Mouse (Mus musculus) T-helper 1 cell (primary cell): ENCODE measurements at regions not wholly inside any gene's neighbourhood (a gene's known extent, or its start where the extent isn't known, plus 50 kb on each side); places are given as distances from the start of the nearest gene placed in this dataset.

ENCODE experiments used
- in situ Hi-C: fragments of 300-600 bp; cut with MboI, MseI; formaldehyde crosslinking; loops from one replicate; pipeline ENCODE4 v1.15.1; 2025; ENCODE audit warnings: high pct_unique_total_duplicates

DNA sequence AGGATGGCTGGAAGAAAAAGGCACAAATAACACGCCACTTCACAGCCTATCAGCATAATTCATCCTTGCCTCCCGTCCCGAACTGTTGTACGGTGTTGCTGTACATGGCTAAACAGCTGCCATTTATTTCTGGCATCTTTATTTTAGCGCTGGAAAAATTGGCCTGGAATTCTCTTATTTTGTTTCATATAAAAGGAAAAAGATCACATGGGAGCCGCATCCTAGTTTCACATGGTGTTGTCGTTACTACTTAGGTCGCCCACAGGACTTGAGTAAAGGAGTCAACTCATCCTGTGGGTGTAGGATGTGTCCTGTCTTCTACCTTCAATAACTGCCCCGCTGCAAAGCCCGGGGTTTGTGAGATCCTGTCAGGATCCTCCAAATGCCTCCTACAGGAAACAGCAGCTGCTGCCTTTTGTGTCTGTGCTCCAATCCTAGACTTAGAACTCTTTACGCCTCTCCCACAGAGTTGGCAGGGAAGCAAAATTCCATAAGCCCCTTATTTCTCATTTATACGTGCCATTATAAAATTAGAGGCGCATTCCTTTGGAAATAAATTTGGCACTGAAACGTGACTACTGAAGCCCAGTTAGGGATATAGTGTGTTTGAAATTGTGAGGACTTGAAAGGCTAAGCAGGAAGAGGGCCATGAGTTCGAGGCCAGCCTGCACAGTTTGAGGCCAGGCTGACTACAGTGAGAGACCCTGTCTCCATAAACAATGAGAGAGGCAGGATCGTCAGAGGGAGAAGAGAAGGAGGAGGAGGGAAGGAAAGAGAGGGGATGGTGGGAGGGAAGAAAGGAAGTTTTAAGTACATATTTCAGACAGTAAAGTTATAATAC is 446.3 kb upstream of the Jarid2 start:
- in situ Hi-C loops, result no loop called here

GRCm38 (mm10) chr13:44285881-44286280 is 443.4 kb upstream of the Jarid2 start:
- in situ Hi-C loops, result no loop called here

- in situ Hi-C loops, result no loop called here
These were observed 439.1 kb upstream of the Jarid2 start for GRCm38 (mm10) chr13:44290199-44290598.

DNA sequence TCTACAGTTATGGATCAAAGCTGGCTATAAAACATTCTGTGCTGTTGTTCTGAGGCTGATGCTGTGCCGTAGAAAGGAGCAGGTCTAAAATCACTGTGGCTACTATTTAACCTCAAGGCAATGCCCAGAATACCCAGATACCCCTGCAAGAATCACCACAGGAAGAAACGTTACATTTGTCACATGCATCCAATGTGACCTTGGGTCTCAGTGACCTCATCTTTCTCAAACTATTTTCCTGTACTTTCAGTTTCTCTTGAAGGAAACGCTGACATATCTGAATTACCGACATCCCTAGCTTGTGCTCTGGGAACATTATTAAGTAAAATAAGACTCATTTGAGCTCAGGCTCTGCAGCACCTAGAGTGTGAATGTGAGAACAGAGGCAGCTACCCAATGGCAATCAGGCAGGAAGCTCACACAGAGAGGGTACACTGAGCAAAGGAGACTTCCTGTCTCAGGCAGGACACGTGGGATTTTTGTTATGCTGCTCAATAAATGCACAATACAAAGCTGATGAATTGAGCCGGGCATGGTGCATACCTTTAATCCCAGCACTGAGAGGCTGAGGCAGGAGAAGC is 436.7 kb upstream of the Jarid2 start:
- in situ Hi-C loops, result no loop called here

DNA sequence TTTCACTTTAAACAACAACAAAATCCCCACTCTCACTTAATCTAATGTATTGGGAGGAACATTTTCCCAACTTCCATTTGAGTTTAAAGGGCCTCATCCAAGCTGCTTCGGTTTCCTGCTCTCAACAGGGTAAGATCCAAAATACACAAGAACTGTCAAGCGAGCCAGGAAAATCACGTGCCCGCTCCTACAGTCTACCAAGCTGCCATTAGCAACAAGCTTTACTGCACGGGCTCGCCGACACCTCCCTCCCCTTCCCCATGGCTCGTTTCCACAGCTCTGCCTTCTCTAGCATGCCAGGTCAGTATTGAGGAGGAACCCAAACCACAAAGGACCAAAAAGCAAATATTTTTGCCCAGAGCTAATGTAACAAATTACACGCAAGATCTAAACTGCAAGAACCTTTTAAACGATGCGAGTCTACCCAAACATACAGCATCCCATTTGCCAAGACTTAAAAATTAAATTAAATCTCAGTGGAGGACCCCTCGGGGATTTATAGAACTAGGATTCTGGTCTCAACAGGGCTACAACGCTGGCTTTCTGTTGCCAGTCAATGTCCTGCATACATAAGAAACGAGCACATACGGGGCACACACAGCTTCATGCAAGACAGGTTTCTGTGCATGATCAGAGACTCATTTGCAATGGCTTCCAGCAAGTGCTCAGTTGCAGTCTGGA is 435.4 kb upstream of the Jarid2 start:
- in situ Hi-C loops, result no loop called here

DNA sequence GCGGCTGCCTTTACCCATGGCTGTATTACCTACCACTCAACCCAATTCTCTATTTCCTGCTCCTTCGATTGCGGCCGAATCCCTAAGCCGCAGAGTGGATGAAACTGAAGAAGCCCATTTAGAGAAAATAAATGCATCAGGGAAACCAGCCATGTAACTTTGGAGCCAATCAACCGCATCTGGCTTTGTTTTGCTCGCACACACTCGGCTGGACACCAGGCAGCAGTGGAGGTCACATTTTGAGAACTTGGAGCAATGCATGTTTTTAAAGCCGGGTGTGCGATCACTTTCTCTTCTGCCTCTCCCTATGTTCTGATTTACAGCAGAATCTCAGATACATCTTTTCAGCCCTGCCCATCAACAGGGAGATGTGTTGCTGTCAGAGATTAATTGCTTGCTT is 433.7 kb upstream of the Jarid2 start:
- in situ Hi-C loops, result no loop called here

GRCm38 (mm10) chr13:44300611-44301010 is 428.7 kb upstream of the Jarid2 start:
- in situ Hi-C loops, result loop anchor here (25.0 kb wide), 1 partner anchor 863 kb away; no protein-coding TSS in a partner anchor

- in situ Hi-C loops, result loop anchor here (25.0 kb wide), 1 partner anchor 864 kb away; no protein-coding TSS in a partner anchor
These were observed 428.1 kb upstream of the Jarid2 start for GRCm38 (mm10) chr13:44301215-44301614.

DNA sequence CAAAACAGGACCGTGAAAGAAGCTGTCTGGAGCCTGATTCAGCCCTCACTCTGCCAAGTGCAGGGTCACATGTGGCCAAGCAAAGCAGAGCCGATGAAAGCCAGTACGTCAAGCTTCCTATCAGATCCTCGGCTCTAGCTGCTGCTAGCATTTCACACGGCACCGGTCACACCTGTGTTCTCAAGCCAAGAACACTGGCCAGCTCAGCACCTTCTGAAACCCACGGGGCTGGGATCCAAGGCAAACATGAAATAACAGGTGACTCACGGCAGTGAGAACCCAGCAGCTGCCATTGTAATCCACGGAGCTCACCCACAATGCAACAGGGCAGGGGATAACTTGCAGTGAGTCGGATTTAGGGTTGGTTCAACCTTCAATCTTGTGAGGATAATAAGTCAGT is 427.3 kb upstream of the Jarid2 start:
- in situ Hi-C loops, result loop anchor here (25.0 kb wide), 1 partner anchor 865 kb away; no protein-coding TSS in a partner anchor

- in situ Hi-C loops, result loop anchor here (25.0 kb wide), 1 partner anchor 868 kb away; no protein-coding TSS in a partner anchor
These were observed 423.9 kb upstream of the Jarid2 start for GRCm38 (mm10) chr13:44305134-44305991.

- in situ Hi-C loops, result loop anchor here (25.0 kb wide), 1 partner anchor 869 kb away; no protein-coding TSS in a partner anchor
These were observed 422.8 kb upstream of the Jarid2 start for GRCm38 (mm10) chr13:44306275-44307050.

GRCm38 (mm10) chr13:44308227-44308626 is 421.0 kb upstream of the Jarid2 start:
- in situ Hi-C loops, result loop anchor here (25.0 kb wide), 1 partner anchor 871 kb away; no protein-coding TSS in a partner anchor

DNA sequence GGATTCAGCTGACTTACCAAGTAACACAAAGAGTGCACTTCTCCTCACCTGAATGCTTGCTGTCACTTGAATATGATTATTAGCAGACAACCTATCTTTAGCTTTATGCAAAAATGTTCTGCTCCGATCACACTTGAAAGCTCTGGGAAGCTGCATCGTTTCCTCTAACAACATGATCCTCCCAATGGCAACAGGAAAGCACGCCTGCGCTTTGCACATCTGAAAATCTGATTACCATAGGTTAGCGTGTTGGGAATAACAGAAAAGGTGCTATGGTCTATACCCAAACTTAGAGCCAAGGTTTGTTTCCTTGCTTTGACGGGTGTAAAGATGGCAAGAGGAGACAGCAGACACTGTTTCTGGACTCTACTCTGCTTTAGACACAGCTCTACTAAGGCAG is 417.0 kb upstream of the Jarid2 start:
- in situ Hi-C loops, result loop anchor here (25.0 kb wide), 1 partner anchor 875 kb away; no protein-coding TSS in a partner anchor

DNA sequence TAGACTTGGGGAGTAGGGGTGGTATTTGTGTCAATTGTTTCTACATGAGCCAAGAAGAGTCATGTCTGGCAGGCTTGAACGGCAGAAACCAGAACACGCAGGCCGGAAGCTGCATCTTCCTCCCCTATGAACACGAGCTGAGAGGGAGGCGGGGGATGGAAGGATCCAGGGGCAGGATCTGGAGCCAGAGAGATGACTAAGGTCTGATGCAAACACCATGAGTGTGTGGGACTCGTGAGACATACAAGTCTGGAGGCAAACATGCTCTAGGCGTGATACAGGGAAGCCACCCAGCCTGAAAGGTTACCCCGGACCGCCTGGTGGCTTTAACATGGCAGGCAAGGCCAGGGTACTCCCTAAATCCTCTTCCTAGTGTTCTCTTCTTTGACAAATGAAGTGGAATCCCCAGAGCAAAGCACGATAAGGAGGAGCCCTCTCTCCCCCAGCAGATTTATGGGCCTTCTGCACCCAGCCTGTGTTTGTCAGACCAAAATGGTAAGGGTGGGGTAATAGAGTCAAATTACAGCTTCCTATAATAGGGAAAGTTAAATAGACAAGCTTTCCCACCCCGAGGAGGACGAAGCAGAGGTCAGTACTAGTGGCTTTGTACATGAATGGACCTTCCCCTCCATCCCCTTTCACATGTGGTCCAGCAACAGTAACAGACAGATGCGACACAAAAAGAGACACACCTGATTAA is 412.4 kb upstream of the Jarid2 start:
- in situ Hi-C loops, result loop anchor here (25.0 kb wide), 1 partner anchor 880 kb away; no protein-coding TSS in a partner anchor

DNA sequence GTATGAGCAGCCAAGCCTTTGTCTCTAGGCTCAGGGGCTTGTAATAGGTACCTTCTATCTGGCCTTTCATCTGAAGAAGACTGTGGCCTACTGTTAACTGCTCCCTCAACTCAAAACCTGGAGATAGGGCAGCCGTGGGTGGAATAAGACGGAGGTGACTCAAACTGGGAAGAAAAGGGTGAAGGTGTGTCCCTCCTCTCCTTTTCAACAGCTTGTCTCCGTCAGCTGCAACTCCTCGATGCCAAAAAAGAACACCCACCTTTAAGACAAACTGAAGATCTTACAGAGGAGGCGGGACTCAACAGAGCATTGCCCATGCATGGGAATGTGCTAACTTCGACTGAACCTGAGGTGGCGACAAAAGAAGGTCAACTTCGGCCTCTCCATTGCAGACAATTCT is 411.7 kb upstream of the Jarid2 start:
- in situ Hi-C loops, result loop anchor here (25.0 kb wide), 1 partner anchor 880 kb away; no protein-coding TSS in a partner anchor

GRCm38 (mm10) chr13:44319101-44319500 is 410.2 kb upstream of the Jarid2 start:
- in situ Hi-C loops, result loop anchor here (25.0 kb wide), 1 partner anchor 882 kb away; no protein-coding TSS in a partner anchor

- in situ Hi-C loops, result loop anchor here (25.0 kb wide), 1 partner anchor 882 kb away; no protein-coding TSS in a partner anchor
These were observed 409.8 kb upstream of the Jarid2 start for GRCm38 (mm10) chr13:44319511-44319910.

- in situ Hi-C loops, result loop anchor here (5.0 to 25.0 kb wide), 3 partner anchors 456 to 883 kb away; no protein-coding TSS in a partner anchor
These were observed 409.0 kb upstream of the Jarid2 start for GRCm38 (mm10) chr13:44320311-44320710.

DNA sequence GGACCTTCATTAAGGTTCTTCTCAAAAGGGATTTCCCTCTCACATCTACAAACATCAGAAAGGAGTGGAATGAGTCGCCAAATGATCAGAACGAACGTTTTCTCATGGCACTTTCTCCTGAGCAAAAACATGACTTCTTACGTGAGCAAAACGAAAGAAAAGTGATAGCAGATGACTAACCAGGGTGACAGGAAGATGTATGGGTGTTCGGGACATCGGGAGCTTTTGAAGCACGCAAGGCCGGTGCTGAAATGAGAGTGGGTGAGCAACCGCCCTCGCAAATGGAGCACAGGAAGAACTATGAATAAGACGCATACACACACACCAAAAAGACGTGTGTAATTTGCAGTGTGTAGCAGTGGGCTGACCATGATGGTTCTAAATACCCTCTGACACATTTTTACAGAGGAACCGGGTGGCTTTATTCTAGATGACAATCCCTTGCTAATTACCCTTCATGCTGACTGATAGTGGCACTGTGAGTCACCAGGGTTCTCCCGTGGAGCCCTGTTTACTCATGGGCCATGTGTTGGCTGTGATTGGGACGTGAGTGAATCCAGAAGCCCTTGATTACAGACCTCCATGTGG is 408.2 kb upstream of the Jarid2 start:
- in situ Hi-C loops, result loop anchor here (5.0 to 25.0 kb wide), 3 partner anchors 456 to 884 kb away; no protein-coding TSS in a partner anchor
